Mouse (Mus musculus) olfactory bulb, adult 2 months (tissue): ENCODE measurements around the gene Apol9b.

Experiments
- CTCF ChIP-seq: fragments of 200-500 bp; IDR thresholded peaks from 2 replicates; pipeline ENCODE4 v1.5.1; 2012; ENCODE audit warnings: low read depth, mild to moderate bottlenecking, low read length, moderate library complexity; ENCODE audit not compliant: insufficient read depth
- POLR2A ChIP-seq: fragments of 200-500 bp; IDR thresholded peaks from 2 replicates; pipeline ENCODE4 v1.6.1; 2012; ENCODE audit warnings: mild to moderate bottlenecking, low read depth, low read length, moderate library complexity; ENCODE audit not compliant: insufficient read depth

DNA sequence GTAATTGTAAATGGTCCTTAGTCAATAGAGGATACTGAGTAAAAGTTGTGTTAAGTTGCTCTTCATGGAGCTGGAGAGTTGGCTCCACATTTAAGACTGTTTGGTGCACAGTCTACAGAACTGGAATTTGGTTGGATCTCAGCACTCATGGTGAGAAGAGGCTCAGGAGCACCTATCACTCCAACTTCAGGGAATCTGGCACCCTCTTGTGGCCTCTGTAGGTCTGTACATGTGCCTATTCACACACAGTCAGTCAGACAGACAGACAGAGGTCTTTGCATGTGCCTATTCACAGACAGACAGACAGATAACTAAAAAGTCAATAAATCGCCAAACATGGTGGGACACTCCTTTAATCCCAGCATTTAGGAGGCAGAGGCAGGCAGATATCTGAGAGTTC, 21.6 kb downstream of the Apol9b start:
- no peak for TF ChIP-seq POLR2A
- TF ChIP-seq CTCF: no peak
